Mouse (Mus musculus) kidney, adult 2 months (tissue): ENCODE results near the gene Cog4.

ENCODE experiments used
- CTCF ChIP-seq: fragments of 200-500 bp; conservative IDR thresholded peaks from 2 replicates; pipeline ENCODE4 v1.5.1; 2011; ENCODE audit warnings: low read depth, mild to moderate bottlenecking, control low read depth, low read length, moderate library complexity, mixed read lengths; ENCODE audit not compliant: insufficient read depth, insufficient read length
- POLR2A ChIP-seq: fragments of 200-500 bp; IDR thresholded peaks from one replicate; pipeline ENCODE4 v1.6.1; 2011; ENCODE audit warnings: low read depth, low read length, control low read depth

DNA sequence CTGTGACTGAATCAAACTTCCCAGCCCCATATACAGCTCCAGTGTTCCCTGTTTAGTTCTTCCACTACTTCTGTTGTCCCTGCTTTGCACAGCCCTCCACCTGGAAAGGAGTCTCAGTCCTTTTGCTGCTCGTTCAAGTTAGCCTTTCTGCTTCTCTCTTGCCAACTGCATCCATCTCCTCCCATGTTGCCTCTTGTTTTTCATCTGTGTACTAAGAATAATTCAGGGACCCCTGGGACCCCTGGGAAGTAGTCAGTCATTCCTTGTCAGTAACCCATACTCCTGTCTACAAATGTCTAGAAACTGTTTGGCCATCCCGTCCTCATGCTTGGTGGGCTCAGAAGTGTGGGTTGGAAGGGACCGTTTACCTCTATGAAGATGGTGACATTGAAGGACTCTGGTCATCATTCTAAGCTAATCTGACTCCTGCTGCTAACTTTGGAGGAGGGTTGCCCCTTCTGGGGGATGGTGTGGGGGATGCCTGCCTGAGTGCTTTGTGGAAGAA lies 74.4 kb downstream of the Cog4 start:
- TF ChIP-seq CTCF = no peak
- no peak for TF ChIP-seq POLR2A
